ENCODE assay signal across 8 mouse cellular contexts in the genomic region with DNA sequence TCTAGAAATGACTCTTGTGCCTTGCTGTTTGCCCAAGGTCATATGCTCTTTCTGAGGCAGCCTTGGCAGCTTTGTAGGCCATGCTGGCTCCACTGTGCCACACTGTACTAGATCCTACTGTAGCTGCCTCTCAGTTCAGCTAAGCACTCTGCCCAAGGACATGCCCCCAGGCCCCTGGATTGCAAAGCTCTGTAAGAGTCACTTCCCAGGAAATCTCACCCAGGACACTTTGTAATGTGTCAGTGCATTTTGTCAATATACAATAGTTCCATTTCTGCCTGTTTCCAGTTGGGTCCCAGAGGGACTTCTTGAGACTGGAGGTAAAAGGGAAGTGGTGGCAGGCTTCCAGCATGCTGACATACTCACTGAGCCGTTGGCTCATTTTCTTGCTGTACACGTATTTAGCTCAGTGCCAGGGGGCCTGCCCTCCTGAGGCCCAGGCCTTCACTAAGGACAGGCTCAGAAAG.
DNase-seq lines count a peak whose midpoint lies in the region; ATAC-seq and TF ChIP-seq lines count a peak whose summit lies in the region.
"Had no signal": no experiment of that assay in that cellular context is flagged by ENCODE, and none has a peak within 500 bp of the region (broad histone marks: within the 10 kb centered on the region; RNA-seq: fewer than 3 reads in every experiment).

No protein-coding gene starts in this region.

- H3K4me1 ChIP-seq in lung, embryonic 14.5 days (ENCODE audit: insufficient read depth) = no peaks in the 10 kb centered on the region
- H3K4me1 ChIP-seq in stomach, postnatal 0 days (replicated peaks; ENCODE audit: control insufficient read depth, insufficient read depth) = no peaks in the 10 kb centered on the region

- H3K4me2 ChIP-seq in lung, embryonic 14.5 days = no peak overlapping the region
- H3K4me2 ChIP-seq in stomach, postnatal 0 days (replicated peaks; ENCODE audit: low read depth) = no peak overlapping the region

- H3K9ac ChIP-seq in lung, embryonic 14.5 days = no peak overlapping the region
- no peak overlapping the region for H3K9ac ChIP-seq in stomach, postnatal 0 days (ENCODE audit: low read length)

- TF ChIP-seq EP300 in stomach, postnatal 0 days (optimal IDR thresholded peaks at IDR 0.05) = no peak

- no peaks in the 10 kb centered on the region for H3K27me3 ChIP-seq in lung, embryonic 14.5 days (ENCODE audit: insufficient read depth, low read length)
- H3K27me3 ChIP-seq in stomach, postnatal 0 days (ENCODE audit: control insufficient read depth, insufficient read depth, low read length) = no peaks in the 10 kb centered on the region

- no peak overlapping the region for H3K4me3 ChIP-seq in lung, embryonic 14.5 days (ENCODE audit: low read depth, low read length)
- H3K4me3 ChIP-seq in stomach, postnatal 0 days (ENCODE audit: low read depth, low read length) = no peak overlapping the region
- H3K4me3 ChIP-seq: erythroblast, embryonic 14.5 days had no signal

- no peak overlapping the region for H3K27ac ChIP-seq in lung, embryonic 14.5 days (ENCODE audit: low read depth)
- no peak overlapping the region for H3K27ac ChIP-seq in stomach, postnatal 0 days (replicated peaks)

- H3K9me3 ChIP-seq in lung, embryonic 14.5 days (ENCODE audit: low read depth, low read length) = no peaks in the 10 kb centered on the region
- no peaks in the 10 kb centered on the region for H3K9me3 ChIP-seq in stomach, postnatal 0 days (ENCODE audit: control insufficient read depth, low read length)

- peak; percentile 21 for DNase-seq in lung, embryonic 14.5 days
- no peak for DNase-seq in lung, postnatal 25 days (ENCODE audit: low spot score)
- peak; percentile 90 for DNase-seq in adrenal gland, adult 2 months
- peak; percentile 49 to 50 for DNase-seq in cerebellum, postnatal 10 days
- DNase-seq in kidney, postnatal 10 days = peak; percentile 59
- DNase-seq in stomach, postnatal 0 days (ENCODE audit: low spot score) = no peak

- TF ChIP-seq CTCF in lung, embryonic 14.5 days (IDR thresholded peaks at IDR 0.05; ENCODE audit: low read depth) = no peak
- no peak for TF ChIP-seq CTCF in stomach, postnatal 0 days (IDR thresholded peaks at IDR 0.05; ENCODE audit: low read depth)

- WGBS in lung, embryonic 14.5 days = 32% methylated on average over 2 of the region's 2 CpGs
- WGBS in stomach, postnatal 0 days = 18% methylated on average over 2 of the region's 2 CpGs

- H3K36me3 ChIP-seq in lung, embryonic 14.5 days (ENCODE audit: insufficient read depth) = no peaks in the 10 kb centered on the region
- no peaks in the 10 kb centered on the region for H3K36me3 ChIP-seq in stomach, postnatal 0 days (ENCODE audit: control insufficient read depth, insufficient read depth, low read length)

- no peak for ATAC-seq in lung, embryonic 14.5 days (ENCODE audit: insufficient read depth)
- no peak for ATAC-seq in megakaryocyte progenitor cell, adult 5-6 weeks (replicated peaks; ENCODE audit: poor library complexity)
- ATAC-seq in stomach, postnatal 0 days (ENCODE audit: low FRiP score, low TSS enrichment) = no peak

Comparison
In these comparisons a context has a peak if more than half of its experiments do, and no peak if none do; other contexts are left out.
1. DNase-seq: peak in lung, embryonic 14.5 days (single experiment), adrenal gland, adult 2 months (single experiment), cerebellum, postnatal 10 days (2 of 2) and kidney, postnatal 10 days (single experiment); none in lung, postnatal 25 days (single experiment) and stomach, postnatal 0 days (single experiment).